20 mouse cellular contexts compared by ENCODE assay signal in genomic region chr1:50685361-50685760, GRCm38 (mm10).
DNase-seq lines count a peak whose midpoint lies in the region; TF ChIP-seq lines count a peak whose summit lies in the region.
"Had no signal": no experiment of that assay in that cellular context is flagged by ENCODE, and none has a peak within 500 bp of the region (broad histone marks: within the 10 kb centered on the region; RNA-seq: fewer than 3 reads in every experiment).

No protein-coding gene starts in this region.

- no peak for TF ChIP-seq POLR2A in cortical plate, adult 2 months (IDR thresholded peaks at IDR 0.05; ENCODE audit: extremely low read depth, insufficient read depth, low read length)

- H3K27ac ChIP-seq in left cerebral cortex, adult 2 months: peak overlapping the region; percentile 9; the same call in 1 of the 2 replicates
- H3K27ac ChIP-seq in cortical plate, adult 2 months (ENCODE audit: insufficient read depth, low read length): peak overlapping the region; percentile 46; the same call in 1 of the 2 replicates
- H3K27ac ChIP-seq: embryonic facial prominence, embryonic 15.5 days; forebrain, embryonic 10.5 days; heart, embryonic 10.5 days; hindbrain, embryonic 12.5 days had no signal

- no peak for TF ChIP-seq CTCF in left cerebral cortex, adult 2 months (IDR thresholded peaks at IDR 0.05)
- no peak for TF ChIP-seq CTCF in cortical plate, adult 2 months (IDR thresholded peaks at IDR 0.05; ENCODE audit: extremely low read depth, insufficient read depth, low read length)

- no peak overlapping the region for H3K4me3 ChIP-seq in left cerebral cortex, adult 2 months
- H3K4me3 ChIP-seq in cortical plate, adult 2 months (ENCODE audit: insufficient read depth, low read length): no peak overlapping the region
- H3K4me3 ChIP-seq: embryonic facial prominence, embryonic 15.5 days; erythroblast, embryonic 14.5 days; forebrain, embryonic 10.5 days; heart, embryonic 10.5 days; hindbrain, embryonic 12.5 days had no signal

- intact Hi-C loops in left cerebral cortex, adult 2 months (cut with DNase I): no loop called here
- intact Hi-C loops in left cerebral cortex, postnatal 10 days (cut with DNase I): no loop called here

- H3K4me1 ChIP-seq in cortical plate, adult 2 months (ENCODE audit: control insufficient read depth, insufficient read depth, low read length): no peaks in the 10 kb centered on the region
- H3K4me1 ChIP-seq: embryonic facial prominence, embryonic 15.5 days; forebrain, embryonic 10.5 days; heart, embryonic 10.5 days; hindbrain, embryonic 12.5 days had no signal

- peak; percentile 6 for DNase-seq in layer of hippocampus, adult 11-12 months (ENCODE audit: low spot score)
- no peak for DNase-seq in layer of hippocampus, postnatal 14 days (ENCODE audit: low spot score in 2 of 2)
- no peak for DNase-seq in left cerebral cortex, adult 2 months (ENCODE audit: extremely low spot score in 1 of 2, low spot score in 2 of 2)
- DNase-seq in left cerebral cortex, postnatal 10 days (ENCODE audit: extremely low spot score in 1 of 2, low spot score in 2 of 2): no peak
- peak; percentile 72 for DNase-seq in brain, adult 2 months (ENCODE audit: low read depth, low spot score)
- no peak for DNase-seq in urinary bladder, adult 2 months (ENCODE audit: low spot score)
- no peak for DNase-seq in urinary bladder, postnatal 25 days (ENCODE audit: low spot score)
- DNase-seq: adrenal gland, postnatal 14 days; cerebellum, postnatal 10 days; embryo, embryonic 11 days; gastrocnemius, postnatal 10 days; heart, adult 18-20 months; heart, postnatal 10 days; heart, postnatal 4 days had no signal

Comparison
In these comparisons a context has a peak if more than half of its experiments do, and no peak if none do; other contexts are left out.
1. DNase-seq: peak in layer of hippocampus, adult 11-12 months (single experiment) and brain, adult 2 months (single experiment); none in layer of hippocampus, postnatal 14 days (0 of 2), left cerebral cortex, adult 2 months (0 of 2), left cerebral cortex, postnatal 10 days (0 of 2), urinary bladder, adult 2 months (single experiment) and urinary bladder, postnatal 25 days (single experiment).